Mouse (Mus musculus) heart, embryonic 16.5 days (tissue): Measurements from ENCODE around the gene Racgap1. TPM values are rescaled to one million over a fixed set of nuclear protein-coding genes. Genes with fewer than 3 reads are reported as not detected.

Source experiments
- ATAC-seq: fragments of 200-750 bp; cut with Nextera tagmentation; replicated peaks from 2 replicates; pipeline ENCODE4 v1.8.0; 2017; ENCODE audit warnings: moderate number of reproducible peaks; ENCODE audit not compliant: insufficient read depth, low FRiP score; ENCODE audit errors: extremely low read depth
- H3K27ac ChIP-seq: fragments of 300-500 bp; sonication (generic); 2 replicates; pipeline ENCODE4 v1.5.1; 2014; ENCODE audit warnings: mild to moderate bottlenecking, low read length, control low read depth, moderate library complexity
- H3K27me3 ChIP-seq: fragments of 300-500 bp; sonication (generic); 2 replicates; pipeline ENCODE4 v1.6.1; 2014; ENCODE audit warnings: low read length, mixed read lengths; ENCODE audit not compliant: control insufficient read depth, insufficient read depth
- H3K36me3 ChIP-seq: fragments of 300-500 bp; sonication (generic); 2 replicates; pipeline ENCODE4 v1.6.1; 2014; ENCODE audit not compliant: control insufficient read depth, insufficient read depth
- H3K4me1 ChIP-seq: fragments of 300-500 bp; sonication (generic); 2 replicates; pipeline ENCODE4 v1.6.1; 2014; ENCODE audit warnings: low read length, mixed read lengths; ENCODE audit not compliant: control insufficient read depth, insufficient read depth
- H3K4me2 ChIP-seq: fragments of 300-500 bp; sonication (generic); 2 replicates; pipeline ENCODE4 v1.6.1; 2014; ENCODE audit warnings: low read depth, mild to moderate bottlenecking, control low read depth, low read length
- H3K4me3 ChIP-seq: fragments of 300-500 bp; sonication (generic); 2 replicates; pipeline ENCODE4 v1.5.1; 2014; ENCODE audit warnings: mild to moderate bottlenecking, control low read depth, low read length
- H3K9ac ChIP-seq: fragments of 300-500 bp; sonication (generic); 2 replicates; pipeline ENCODE4 v1.6.1; 2014; ENCODE audit warnings: low read length, control low read depth
- H3K9me3 ChIP-seq: fragments of 300-500 bp; sonication (generic); replicated peaks from 2 replicates; pipeline ENCODE4 v1.6.1; 2016; ENCODE audit warnings: low read length; ENCODE audit not compliant: control insufficient read depth
- WGBS: fragments of 180-500 bp; shearing (Covaris S2); extraction: QIAGEN DNeasy Blood & Tissue Kit; methylation state at CpG from one replicate; pipeline ENCODE4 v1.1.7; 2014; 5-methylcytosine and 5-hydroxymethylcytosine counted together
- polyA plus RNA-seq: library from polyadenylated mRNA; unstranded; fragments of >200 nt; fragmentation: Nextera tagmentation; extraction: Ambion mirVana; gene quantifications from 2 replicates; pipeline ENCODE4 v1.2.1, GENCODE M21; 2015

Racgap1 gene
- polyA plus RNA-seq, 1 experiment from 2014 or later, result 134 TPM

GRCm38 (mm10) chr15:99643832-99644231 is 7.6 kb downstream of the Racgap1 start:
- WGBS, result 82% methylated on average over 10 of the region's 10 CpGs
- H3K4me2 ChIP-seq, result no peak overlapping the region
- no peak overlapping the region for H3K4me3 ChIP-seq
- no peaks in the 10 kb centered on the region for H3K9me3 ChIP-seq
- peak overlapping the region; percentile 23; the same call in 1 of the 2 replicates for H3K27ac ChIP-seq
- no peak for ATAC-seq
- 0 out of 2 replicates have a peak overlapping the region, but pooled peaks have one; percentile 15 for H3K9ac ChIP-seq
- peaks cover 7% of the 10 kb centered on the region for H3K36me3 ChIP-seq
- no peaks in the 10 kb centered on the region for H3K27me3 ChIP-seq
- peaks cover 40% of the 10 kb centered on the region for H3K4me1 ChIP-seq

DNA sequence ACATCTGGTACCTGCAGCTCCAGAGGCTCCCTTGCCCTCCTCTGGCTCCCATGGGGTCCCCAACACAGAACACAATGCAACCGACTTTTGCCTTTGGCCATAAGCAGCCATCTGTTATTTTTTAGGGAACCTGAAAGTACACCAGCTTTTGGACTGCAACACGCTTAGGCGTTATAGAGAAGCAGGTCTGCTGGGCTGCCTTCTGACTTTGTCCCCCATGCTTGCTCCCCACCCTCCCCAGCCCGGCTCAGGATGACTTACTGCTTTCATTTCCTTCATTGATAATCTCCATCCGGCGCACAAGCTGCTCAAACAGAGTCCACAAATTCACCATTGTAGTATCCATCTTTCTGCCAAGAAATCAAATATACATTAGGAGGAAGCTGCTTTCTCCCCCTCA is 8.8 kb downstream of the Racgap1 start:
- Histone ChIP-seq H3K9ac (no peak overlapping the region), H3K27ac (no peak overlapping the region), H3K27me3 (no peaks in the 10 kb centered on the region), H3K4me2 (no peak overlapping the region), H3K4me1 (peaks cover 29% of the 10 kb centered on the region), H3K9me3 (no peaks in the 10 kb centered on the region), H3K36me3 (peaks cover 12% of the 10 kb centered on the region), H3K4me3 (no peak overlapping the region)
- no peak for ATAC-seq
- 77% methylated on average over 6 of the region's 6 CpGs for whole genome bisulfite sequencing

- Histone ChIP-seq H3K9ac (no peak overlapping the region), H3K4me2 (no peak overlapping the region), H3K4me3 (no peak overlapping the region), H3K4me1 (no peaks in the 10 kb centered on the region), H3K36me3 (peaks cover 49% of the 10 kb centered on the region), H3K9me3 (no peaks in the 10 kb centered on the region), H3K27ac (no peak overlapping the region), H3K27me3 (no peaks in the 10 kb centered on the region)
- WGBS, result 83% methylated on average over 5 of the region's 5 CpGs
- no peak for ATAC-seq
Observed at GRCm38 (mm10) chr15:99638124-99638485, 13.4 kb downstream of the Racgap1 start.

DNA sequence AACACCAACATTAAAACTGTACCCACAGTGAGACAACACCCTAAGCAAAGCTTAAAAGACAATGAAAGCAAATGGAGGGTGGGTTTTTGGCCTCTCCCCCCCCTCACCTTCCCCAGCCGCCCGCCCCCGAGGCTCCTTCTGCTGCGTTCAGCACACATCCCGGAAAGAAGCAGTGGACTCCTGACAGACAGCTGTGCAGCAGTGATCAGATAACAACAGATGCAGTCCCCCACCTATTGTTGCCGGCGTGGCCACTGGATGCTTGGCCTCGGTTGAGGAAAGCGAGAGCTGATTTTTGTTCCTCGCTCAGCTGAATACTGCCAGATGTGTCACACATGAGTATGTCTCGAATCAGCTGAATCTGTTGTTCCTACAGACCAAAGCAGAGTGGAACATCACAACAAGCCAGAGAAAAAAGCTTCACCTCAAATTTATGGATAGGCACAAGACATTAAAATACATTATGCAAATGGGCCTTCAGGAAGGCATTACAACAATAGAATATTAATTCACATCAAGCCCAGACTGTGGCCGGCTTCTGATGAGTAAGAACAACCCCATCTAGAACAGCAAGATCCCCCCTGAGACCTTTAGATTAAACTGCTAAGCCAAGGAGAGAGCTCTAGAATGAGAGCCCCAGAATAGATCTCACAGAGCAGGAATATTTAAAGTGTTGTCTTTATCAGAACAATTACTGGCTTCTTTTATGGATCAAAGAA is 13.9 kb downstream of the Racgap1 start:
- H3K4me1 ChIP-seq, result no peaks in the 10 kb centered on the region
- H3K9ac ChIP-seq, result no peak overlapping the region
- WGBS, result 84% methylated on average over 12 of the region's 12 CpGs
- H3K27me3 ChIP-seq, result no peaks in the 10 kb centered on the region
- no peak overlapping the region for H3K4me2 ChIP-seq
- no peaks in the 10 kb centered on the region for H3K9me3 ChIP-seq
- H3K36me3 ChIP-seq, result peaks cover 54% of the 10 kb centered on the region
- no peak overlapping the region for H3K27ac ChIP-seq
- H3K4me3 ChIP-seq, result no peak overlapping the region
- no peak for ATAC-seq

DNA sequence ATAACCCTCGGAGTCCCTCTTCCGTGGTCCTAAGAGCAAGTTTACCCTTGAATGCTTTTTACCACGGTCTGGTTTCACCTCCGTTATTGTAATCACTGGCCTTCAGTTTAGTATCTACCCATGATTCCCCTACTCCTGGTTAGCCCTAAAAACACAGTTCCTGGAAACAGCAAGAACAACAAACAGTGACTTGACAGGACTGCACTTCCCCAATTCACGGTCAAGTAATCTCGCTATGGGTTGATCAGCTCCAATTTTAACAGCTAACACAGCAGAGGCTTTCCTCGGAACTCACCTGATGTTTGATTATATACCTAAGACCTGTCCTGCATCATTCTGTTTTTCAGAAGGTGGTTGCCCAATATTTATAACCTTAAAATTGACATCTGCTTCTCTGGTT is 16.8 kb downstream of the Racgap1 start:
- no peaks in the 10 kb centered on the region for H3K4me1 ChIP-seq
- H3K36me3 ChIP-seq, result peaks cover 77% of the 10 kb centered on the region
- no peak overlapping the region for H3K4me3 ChIP-seq
- no peak overlapping the region for H3K27ac ChIP-seq
- H3K9ac ChIP-seq, result no peak overlapping the region
- H3K4me2 ChIP-seq, result no peak overlapping the region
- no peaks in the 10 kb centered on the region; the same call in 1 of the 2 replicates for H3K9me3 ChIP-seq
- ATAC-seq, result no peak
- 90% methylated on average over 7 of the region's 7 CpGs for WGBS
- no peaks in the 10 kb centered on the region for H3K27me3 ChIP-seq

DNA sequence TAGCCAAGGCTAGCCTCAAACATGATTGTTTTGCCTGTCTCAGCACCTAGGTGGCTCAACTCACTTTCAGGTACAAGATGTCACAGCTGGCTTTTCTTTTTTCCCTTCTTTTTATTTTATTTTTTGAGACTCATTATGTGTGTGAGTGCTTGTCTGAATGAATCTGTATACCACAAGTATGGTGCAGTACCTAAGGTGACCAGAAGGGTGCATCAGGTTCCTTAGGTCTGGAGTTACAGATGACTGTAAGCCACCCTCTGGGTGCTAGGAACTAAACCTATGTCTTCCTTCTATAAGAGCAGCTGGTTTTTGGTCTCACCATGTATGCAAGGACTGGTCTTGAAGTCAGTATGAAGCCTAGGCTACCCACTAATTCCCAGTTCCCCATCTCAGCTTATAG is 19.8 kb downstream of the Racgap1 start:
- no peak overlapping the region for H3K27ac ChIP-seq

GRCm38 (mm10) chr15:99622063-99622462 is 29.4 kb downstream of the Racgap1 start:
- Histone ChIP-seq H3K9ac (no peak overlapping the region), H3K9me3 (no peaks in the 10 kb centered on the region), H3K4me2 (no peak overlapping the region), H3K4me3 (no peak overlapping the region), H3K36me3 (peaks cover 46% of the 10 kb centered on the region), H3K4me1 (no peaks in the 10 kb centered on the region), H3K27ac (no peak overlapping the region), H3K27me3 (no peaks in the 10 kb centered on the region)
- ATAC-seq, result no peak
- 89% methylated on average over 11 of the region's 11 CpGs for WGBS

More for the DNA sequence above, 19.8 kb downstream of the Racgap1 start:
- Histone ChIP-seq H3K9me3 (no peaks in the 10 kb centered on the region; the same call in 1 of the 2 replicates), H3K4me2 (no peak overlapping the region), H3K4me3 (no peak overlapping the region), H3K36me3 (peaks cover 82% of the 10 kb centered on the region), H3K9ac (no peak overlapping the region), H3K4me1 (no peaks in the 10 kb centered on the region), H3K27me3 (no peaks in the 10 kb centered on the region)
- no peak for ATAC-seq

DNA sequence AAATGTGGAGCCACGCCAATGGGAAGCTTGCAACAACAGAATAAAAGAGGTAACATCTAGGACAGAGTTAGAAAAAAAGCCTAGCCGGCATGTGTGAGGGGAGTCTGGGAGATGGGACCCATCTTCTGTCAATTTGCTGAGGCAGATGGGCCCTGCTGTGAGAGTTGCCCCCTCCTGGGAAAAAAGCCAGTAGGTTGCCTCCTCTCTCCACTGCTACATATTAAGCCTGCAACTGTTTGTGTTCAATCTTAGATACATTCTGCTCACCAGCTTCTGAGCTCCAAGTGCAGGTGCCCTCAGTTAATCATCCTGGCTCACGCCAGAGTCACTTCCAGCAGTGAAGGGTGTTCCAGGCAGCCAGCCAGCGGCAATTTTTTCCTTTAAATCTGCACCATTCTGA is 31.6 kb downstream of the Racgap1 start:
- no peaks in the 10 kb centered on the region for H3K9me3 ChIP-seq
- H3K27ac ChIP-seq, result no peak overlapping the region
- peaks cover 6% of the 10 kb centered on the region for H3K4me1 ChIP-seq
- peaks cover 27% of the 10 kb centered on the region for H3K36me3 ChIP-seq
- no peak for ATAC-seq
- no peak overlapping the region for H3K4me2 ChIP-seq
- H3K27me3 ChIP-seq, result 0 out of 2 replicates have a peak, but pooled peaks cover 2% of the 10 kb centered on the region
- 76% methylated on average over 4 of the region's 4 CpGs for WGBS
- H3K4me3 ChIP-seq, result no peak overlapping the region
- H3K9ac ChIP-seq, result no peak overlapping the region

- Histone ChIP-seq H3K4me3 (no peak overlapping the region), H3K9ac (no peak overlapping the region), H3K4me2 (no peak overlapping the region), H3K36me3 (peaks cover 18% of the 10 kb centered on the region), H3K27ac (no peak overlapping the region), H3K9me3 (no peaks in the 10 kb centered on the region), H3K4me1 (peaks cover 11% of the 10 kb centered on the region), H3K27me3 (peaks cover 8% of the 10 kb centered on the region)
- 94% methylated on average over 3 of the region's 3 CpGs for WGBS
- no peak for ATAC-seq
Observed at GRCm38 (mm10) chr15:99618595-99618994, 32.9 kb downstream of the Racgap1 start.
